Mouse (Mus musculus) ES-Bruce4 (cell line): ENCODE measurements around the gene Ttll1. TPM values are rescaled to one million over a fixed set of nuclear protein-coding genes. Genes with fewer than 3 reads are reported as not detected.
"Not testable (repeated sequence)": the region's sequence is repeated elsewhere in the genome, so short reads cannot be mapped to it uniquely, and the experiment has no call there.

Experiments used
- H3K27ac ChIP-seq: 2 replicates; pipeline ENCODE4 v1.5.1; 2012; ENCODE audit warnings: low read length, inconsistent platforms; ENCODE audit not compliant: insufficient read depth
- H3K27me3 ChIP-seq: 2 replicates; pipeline ENCODE4 v1.6.1; 2012; ENCODE audit warnings: mild to moderate bottlenecking, low read length, inconsistent platforms; ENCODE audit not compliant: control insufficient read depth, poor library complexity, insufficient read depth, severe bottlenecking
- H3K36me3 ChIP-seq: 2 replicates; pipeline ENCODE4 v1.6.1; 2012; ENCODE audit warnings: inconsistent platforms, mild to moderate bottlenecking, low read length, moderate library complexity; ENCODE audit not compliant: control insufficient read depth, poor library complexity, insufficient read depth, severe bottlenecking
- H3K4me1 ChIP-seq: one replicate; pipeline ENCODE4 v1.8.1; 2011; ENCODE audit warnings: low read length; ENCODE audit not compliant: control insufficient read depth, insufficient read depth
- H3K4me3 ChIP-seq: 2 replicates; pipeline ENCODE4 v1.5.1; 2011; ENCODE audit warnings: low read depth, mild to moderate bottlenecking, low read length
- H3K9ac ChIP-seq: 2 replicates; pipeline ENCODE4 v1.6.1; 2012; ENCODE audit warnings: low read depth, mild to moderate bottlenecking, inconsistent platforms; ENCODE audit not compliant: poor library complexity, severe bottlenecking
- H3K9me3 ChIP-seq: replicated peaks from 2 replicates; pipeline ENCODE4 v1.6.1; 2012; ENCODE audit warnings: mild to moderate bottlenecking, low read length, inconsistent platforms; ENCODE audit not compliant: control insufficient read depth, poor library complexity, insufficient read depth, severe bottlenecking
- CTCF ChIP-seq: IDR thresholded peaks from one replicate; pipeline ENCODE4 v1.8.1; 2011; ENCODE audit warnings: low read depth, low read length
- EP300 ChIP-seq: IDR thresholded peaks from 2 replicates; pipeline ENCODE4 v1.6.1; 2011; ENCODE audit warnings: low read depth, low read length; ENCODE audit not compliant: insufficient read depth
- POLR2A ChIP-seq: IDR thresholded peaks from one replicate; pipeline ENCODE4 v1.8.1; 2011; ENCODE audit warnings: low read length; ENCODE audit not compliant: insufficient read depth
- polyA plus RNA-seq: library from polyadenylated mRNA; stranded (reverse); fragments of >200 nt; gene quantifications from 2 replicates; pipeline ENCODE4 v1.2.4, GENCODE M21; 2011; ENCODE audit warnings: low read depth; ENCODE audit not compliant: missing spikeins, insufficient read depth, insufficient read length

The Ttll1 gene
- polyA plus RNA-seq, 1 experiment, result 13.6 TPM

GRCm38 (mm10) chr15:83518215-83519048 is 7.7 kb upstream of the Ttll1 start:
- Histone ChIP-seq H3K36me3 (no peaks in the 10 kb centered on the region), H3K4me1 (no peaks in the 10 kb centered on the region), H3K9ac (no peak overlapping the region), H3K27ac (no peak overlapping the region), H3K9me3 (no peaks in the 10 kb centered on the region), H3K27me3 (no peaks in the 10 kb centered on the region), H3K4me3 (no peak overlapping the region)
- TF ChIP-seq CTCF, result peak; percentile 58
- no peak for TF ChIP-seq POLR2A
- TF ChIP-seq EP300, result no peak

DNA sequence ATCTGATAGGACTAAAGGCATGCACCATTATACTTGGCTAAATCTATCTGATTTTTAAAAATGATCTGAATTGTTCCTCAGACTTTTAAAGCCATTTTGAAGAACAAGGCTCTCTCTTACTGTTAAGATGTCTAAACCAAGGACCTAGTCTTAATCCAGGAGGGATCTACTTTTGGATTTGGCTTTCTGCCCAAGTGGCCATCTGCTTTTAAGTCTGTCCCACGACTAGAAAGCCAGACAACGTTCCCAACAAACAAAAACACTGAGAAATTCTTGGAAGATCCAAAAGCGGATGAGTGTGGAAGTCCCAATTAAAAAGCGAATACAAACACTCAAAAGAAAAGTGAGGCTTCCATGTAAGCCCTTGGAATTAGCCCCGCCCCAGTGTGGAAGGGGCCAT is 4.3 kb upstream of the Ttll1 start:
- no peak overlapping the region for H3K9ac ChIP-seq
- H3K27me3 ChIP-seq, result no peaks in the 10 kb centered on the region
- no peaks in the 10 kb centered on the region for H3K4me1 ChIP-seq
- no peaks in the 10 kb centered on the region for H3K36me3 ChIP-seq
- H3K9me3 ChIP-seq, result no peaks in the 10 kb centered on the region
- H3K4me3 ChIP-seq, result no peak overlapping the region
- TF ChIP-seq CTCF (no peak), EP300 (no peak), POLR2A (no peak)
- no peak overlapping the region for H3K27ac ChIP-seq

- Histone ChIP-seq H3K27ac (no peak overlapping the region), H3K9ac (no peak overlapping the region), H3K36me3 (no peaks in the 10 kb centered on the region), H3K4me1 (no peaks in the 10 kb centered on the region), H3K27me3 (no peaks in the 10 kb centered on the region), H3K9me3 (no peaks in the 10 kb centered on the region), H3K4me3 (no peak overlapping the region)
- TF ChIP-seq POLR2A, result no peak
- no peak for TF ChIP-seq CTCF
- TF ChIP-seq EP300, result no peak
Measured at GRCm38 (mm10) chr15:83512489-83513281, 2.0 kb upstream of the Ttll1 start.

- Histone ChIP-seq H3K36me3 (no peaks in the 10 kb centered on the region), H3K4me1 (no peaks in the 10 kb centered on the region), H3K9me3 (no peaks in the 10 kb centered on the region), H3K4me3 (peak overlapping the region; percentile 94), H3K9ac (peak overlapping the region; percentile 64), H3K27me3 (no peaks in the 10 kb centered on the region), H3K27ac (no peak overlapping the region)
- no peak for TF ChIP-seq POLR2A
- peak; percentile 25 for TF ChIP-seq CTCF
Measured at GRCm38 (mm10) chr15:83509950-83510804, 516 bp downstream of the Ttll1 start.

- H3K9me3 ChIP-seq, H3K4me3 ChIP-seq, H3K4me1 ChIP-seq, H3K27me3 ChIP-seq, H3K36me3 ChIP-seq, H3K9ac ChIP-seq, H3K27ac ChIP-seq: not testable (repeated sequence)
Measured at GRCm38 (mm10) chr15:83501483-83501882, 9.2 kb downstream of the Ttll1 start.
